Mouse (Mus musculus) gastrocnemius, postnatal 10 days (tissue): Measurements from ENCODE around the gene Mfsd5. TPM values are rescaled to one million over a fixed set of nuclear protein-coding genes. Genes with fewer than 3 reads are reported as not detected.

Experiments used
- DNase-seq: peaks from one replicate; pipeline ENCODE4 v3.0.0; 2021; ENCODE audit warnings: mixed read lengths
- total RNA-seq, 2 experiments: library from RNA; stranded (reverse); gene quantifications; 2 replicates each; pipeline ENCODE4 v1.2.3; 2021

The Mfsd5 gene
- total RNA-seq, 2 experiments from 2014 or later, result 16.1 to 17.6 TPM

DNA sequence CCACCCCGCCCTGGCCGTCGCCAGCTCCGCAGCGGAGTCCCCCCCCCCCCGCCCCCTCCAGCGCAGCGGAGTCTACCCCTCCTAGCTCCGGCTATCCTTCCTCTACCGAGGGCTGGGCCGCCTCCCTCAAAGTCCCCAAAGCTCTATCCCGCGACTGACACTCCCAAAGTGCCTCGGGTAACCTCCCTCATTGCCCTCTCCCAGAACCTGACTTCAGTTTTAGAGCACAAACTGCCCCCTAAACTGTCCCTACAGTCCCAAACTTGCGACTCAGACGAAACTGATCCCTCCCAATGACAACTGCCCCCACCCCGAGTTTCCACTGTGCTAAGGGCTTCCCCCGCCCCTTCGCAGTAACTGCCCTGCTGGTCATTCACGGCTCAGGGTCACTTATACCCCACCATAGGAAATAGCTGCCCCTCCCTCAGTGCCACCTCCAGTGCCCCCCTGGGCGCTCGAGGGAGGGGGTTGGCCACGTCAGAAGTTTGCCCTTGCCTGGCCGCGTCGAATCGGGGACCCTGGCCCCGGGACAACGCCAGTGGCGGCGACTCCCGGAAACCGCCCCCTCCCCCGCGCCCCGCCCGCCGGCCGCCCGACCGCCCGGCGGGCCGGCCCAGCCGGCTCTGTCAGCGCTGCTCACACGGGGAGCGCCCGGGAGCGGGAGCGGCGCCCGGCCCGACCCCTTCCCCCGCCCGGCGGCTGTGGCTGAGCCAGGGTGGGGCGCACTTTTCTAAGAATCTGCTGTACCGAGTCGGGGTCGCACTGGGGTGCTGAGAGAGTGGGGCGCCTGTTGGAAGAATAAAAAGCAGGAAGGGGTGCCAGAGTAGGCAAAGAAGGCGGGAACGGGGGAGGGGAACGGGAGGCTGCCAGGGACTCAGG, 31.8 kb upstream of the Mfsd5 start:
- peak; percentile 80 for DNase-seq

DNA sequence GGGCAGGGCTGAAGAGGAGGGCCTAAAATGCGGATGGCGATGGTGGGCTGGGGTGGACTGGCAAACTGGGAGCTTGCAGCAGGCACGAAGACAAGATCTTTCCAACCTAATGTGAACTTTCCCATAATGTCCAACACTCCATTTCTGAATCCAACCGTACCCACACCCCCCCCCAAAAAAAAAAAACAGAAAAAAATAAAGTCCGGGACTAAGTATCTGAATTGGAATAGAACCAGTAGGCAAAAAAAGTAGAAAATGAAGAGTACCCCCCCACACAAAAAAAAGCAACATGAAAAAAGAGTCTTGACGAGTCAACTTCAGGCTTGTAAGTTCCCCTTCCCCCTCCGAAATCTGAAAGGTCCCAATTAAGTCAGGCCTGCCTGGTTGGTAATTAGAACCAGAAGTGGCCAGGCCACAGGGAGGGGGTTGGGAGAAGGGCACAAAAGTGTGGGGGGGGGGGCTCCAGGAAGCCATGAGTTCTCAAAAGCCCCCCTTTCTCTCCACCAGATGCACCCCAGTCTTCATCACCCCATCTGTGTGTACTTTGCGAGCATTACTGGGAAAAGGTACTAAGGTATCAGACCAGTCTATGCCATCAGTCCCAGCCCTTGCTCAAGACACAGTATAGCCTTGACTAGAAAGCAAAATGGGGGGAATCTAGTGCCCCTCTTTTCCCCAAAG, 31.0 kb upstream of the Mfsd5 start:
- DNase-seq, result no peak

DNA sequence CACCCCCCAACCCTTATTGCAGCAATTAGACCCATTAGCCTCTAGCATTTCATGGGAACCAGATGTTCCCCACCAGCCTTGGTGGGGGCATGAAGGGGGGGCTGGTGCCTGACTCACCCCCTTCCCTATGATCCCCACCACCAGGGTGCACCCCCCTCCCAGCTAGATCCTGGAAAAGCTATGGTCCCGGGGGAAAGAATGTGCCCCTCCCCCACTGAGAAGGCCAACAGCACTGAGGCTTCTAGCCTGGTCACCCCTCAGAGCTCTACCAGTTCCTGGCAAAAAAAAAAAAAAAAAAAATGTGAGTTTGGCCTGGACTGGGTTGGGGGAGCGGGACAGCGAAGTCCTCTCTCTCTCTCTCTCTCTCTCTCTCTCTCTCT, 30.5 kb upstream of the Mfsd5 start:
- DNase-seq, result no peak

DNA sequence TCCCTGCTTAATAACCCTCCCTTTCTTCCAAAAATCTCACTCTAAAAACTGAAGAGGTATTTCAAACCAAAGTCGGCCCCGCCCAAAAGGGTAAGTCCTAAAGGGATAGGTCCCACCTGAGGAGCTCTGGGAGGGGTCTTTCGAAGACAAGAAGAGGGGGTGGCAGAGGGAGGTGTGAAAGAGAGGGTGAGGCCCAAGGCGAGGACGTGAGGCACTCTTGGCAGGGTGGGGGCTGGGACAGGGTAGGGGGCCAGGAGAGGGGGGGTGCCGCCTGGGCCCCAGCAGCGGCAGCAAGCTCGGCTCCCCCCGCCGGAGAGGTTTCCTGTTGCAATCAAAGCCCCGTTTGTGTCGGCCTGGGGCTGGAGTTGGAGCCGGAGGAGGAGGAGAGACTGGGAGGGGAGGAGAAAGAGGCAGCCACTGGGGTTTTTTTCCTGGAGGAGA, 30.0 kb upstream of the Mfsd5 start:
- peak; percentile 38 for DNase-seq

DNA sequence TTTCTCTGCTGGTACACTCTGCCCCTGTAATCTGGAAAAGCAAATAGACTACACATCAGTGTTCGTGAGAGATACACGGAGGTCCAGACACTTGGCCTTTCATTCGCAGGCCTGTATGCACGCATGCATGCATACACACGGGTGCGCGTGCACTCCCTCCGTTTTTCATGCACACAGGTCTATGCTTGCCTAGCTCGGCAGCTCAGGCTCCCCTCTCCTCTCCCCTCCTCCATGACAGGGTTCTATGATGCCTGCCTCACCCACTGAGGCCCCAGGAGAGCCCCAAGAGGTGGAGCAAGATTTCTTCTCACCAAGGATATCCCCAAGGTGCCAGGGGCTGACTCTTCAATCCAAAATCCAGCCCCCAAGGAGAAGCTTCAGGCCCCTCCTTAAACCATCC, 29.3 kb upstream of the Mfsd5 start:
- DNase-seq, result no peak

DNA sequence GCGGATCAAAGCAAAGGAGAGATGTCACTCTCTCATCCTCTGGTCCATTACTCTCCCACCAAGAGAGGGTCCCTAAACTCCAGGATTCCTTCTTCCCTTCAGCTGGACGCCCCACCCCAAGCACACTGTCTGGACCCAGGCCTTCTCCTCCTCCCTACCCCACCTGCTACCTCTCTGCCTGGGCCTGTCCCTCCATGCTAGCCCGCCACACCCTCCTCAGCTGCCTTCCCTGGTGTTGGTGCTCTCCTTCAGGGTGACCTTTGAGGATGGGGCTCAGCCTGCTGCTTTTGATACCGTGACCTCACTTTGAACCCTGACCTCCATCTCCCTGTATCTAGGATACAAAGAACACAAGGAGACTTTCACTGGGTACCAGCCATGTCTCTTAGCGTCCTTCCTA, 28.7 kb upstream of the Mfsd5 start:
- no peak for DNase-seq

DNA sequence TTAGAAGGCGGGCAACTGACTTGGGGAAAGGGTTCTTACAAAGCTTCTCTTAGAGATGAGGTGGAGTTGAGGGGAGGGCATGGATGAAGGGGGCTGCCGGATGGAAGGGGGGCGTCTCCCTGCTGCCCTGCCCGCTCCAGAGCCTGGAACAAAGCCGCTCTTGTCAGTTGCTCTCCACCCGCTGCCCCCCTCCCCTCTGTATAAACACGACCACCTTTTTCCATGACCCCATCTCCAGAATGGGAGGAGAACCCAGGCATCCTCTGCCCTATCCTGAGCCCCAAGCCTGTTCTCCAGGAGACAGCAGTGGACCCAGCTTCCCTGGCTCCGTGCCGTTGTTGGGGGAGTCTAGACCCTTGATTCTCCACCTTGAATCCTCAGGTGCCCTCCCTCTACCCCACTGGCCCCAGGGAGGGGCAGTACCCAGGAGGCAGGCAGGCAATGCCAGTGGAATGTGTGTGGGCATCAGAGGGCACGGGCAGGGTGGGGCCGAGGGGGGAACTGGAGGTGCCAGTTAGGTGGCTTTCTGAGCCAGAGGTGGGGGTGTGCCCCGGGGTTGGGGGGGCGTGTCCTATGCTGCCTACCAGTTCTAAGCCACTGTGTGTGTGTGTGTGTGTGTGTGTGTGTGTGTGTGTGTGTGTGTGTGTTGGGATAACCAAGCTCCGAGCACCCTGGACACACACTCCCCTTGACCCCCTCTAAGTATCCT, 23.6 kb upstream of the Mfsd5 start:
- no peak for DNase-seq

DNA sequence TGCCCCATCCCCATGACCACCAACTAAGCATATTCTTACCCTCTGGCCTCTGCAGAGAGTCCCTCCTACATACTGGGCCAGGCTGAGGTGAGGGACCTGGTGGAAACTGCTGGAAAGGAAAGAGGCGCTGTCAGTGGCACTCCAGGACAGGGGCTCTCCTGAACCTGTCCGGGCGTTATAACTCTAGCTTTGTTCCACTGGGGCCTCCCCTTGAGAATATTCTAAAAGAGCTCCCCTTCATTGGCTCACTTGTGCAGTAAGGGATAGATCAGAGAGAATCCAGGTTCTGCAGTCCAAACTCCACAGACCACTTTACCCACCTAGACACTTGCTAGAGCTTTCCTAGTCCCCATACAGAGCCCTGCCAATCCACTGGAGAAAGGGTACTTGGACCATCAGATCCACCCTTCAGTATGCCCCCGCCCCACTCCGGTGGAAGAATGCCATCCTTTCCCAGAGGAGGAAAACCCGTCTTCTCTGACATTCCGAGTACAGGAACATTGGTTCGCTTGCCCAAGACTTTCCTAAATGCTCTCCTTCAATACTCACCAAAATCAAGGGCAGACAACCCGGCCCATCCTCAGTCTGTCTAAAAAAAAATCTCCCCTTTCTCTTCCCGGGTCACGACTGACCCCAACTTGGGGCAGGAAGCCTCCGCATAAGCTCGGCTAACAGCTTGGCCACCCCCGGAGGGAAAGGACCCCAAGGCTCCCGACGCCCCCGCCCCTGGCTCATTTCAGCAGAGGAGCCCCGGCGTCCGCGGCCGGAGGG, 22.6 kb upstream of the Mfsd5 start:
- no peak for DNase-seq

DNA sequence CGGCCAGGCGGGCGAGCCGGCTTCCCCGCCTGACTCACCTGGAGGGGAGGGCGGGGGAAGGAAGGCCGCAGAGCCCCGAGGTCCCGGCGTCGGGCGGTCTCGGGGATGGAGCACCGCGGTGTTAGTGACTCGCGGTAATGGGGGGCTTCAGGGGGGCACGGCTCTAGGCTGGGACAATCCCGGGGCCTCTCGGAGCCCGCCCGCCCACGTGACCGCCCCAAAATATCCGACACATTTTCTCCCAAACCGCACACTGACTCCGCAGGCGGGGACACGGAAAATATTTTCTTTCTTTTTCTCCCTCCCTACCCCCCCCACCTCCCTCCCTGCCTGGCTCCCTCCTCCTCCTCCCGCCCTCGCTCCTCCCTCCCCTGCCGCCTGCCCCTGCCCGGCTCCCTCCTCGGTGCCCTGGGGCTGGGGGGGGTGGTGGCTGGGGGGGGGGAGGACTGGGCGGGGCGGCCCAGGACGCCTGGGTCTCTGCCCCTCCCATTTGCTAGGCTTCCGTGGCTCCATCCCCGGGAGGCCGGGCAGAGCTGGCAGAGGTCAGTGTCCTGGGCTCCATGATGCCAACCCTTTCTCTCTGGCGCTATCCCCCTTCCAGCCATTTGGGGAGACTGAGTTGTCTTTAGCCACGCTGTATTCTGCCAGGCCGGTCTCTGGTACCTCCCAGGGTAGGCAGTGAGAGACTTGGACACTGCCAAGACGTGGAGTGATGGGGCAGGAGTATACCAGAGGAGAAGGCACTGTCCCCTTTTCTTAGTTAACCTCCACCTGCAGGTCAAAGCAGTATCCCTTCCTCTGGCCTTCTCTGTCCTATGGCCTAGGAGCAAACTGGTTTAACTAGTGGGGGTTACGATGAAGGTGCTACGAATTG, 21.8 kb upstream of the Mfsd5 start, which contains the start of gene Rarg:
Gene Rarg (minus strand): TSS at position 316 of the 874 bp plus-strand sequence.
- peak; percentile 44 for DNase-seq

DNA sequence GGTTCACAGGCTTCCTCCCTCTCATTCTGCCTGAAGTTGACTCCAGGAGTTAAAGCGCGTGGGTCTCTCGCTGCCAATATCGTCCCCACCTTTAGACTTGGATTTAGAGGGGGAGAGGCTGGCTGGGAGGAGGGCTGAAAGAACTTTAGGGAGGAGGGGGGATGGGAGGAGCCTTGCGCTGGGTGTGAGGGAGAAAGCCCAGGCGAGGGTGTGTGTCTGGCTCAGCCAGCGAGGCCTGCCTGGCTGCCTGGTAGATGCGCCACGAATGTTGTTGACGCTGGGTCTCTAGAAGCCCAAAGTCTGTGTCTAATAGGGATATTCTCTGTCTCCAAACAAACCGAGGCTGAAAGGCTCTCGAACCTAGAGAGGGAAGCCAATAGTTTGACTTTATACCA, 21.2 kb upstream of the Mfsd5 start:
- peak; percentile 52 for DNase-seq

DNA sequence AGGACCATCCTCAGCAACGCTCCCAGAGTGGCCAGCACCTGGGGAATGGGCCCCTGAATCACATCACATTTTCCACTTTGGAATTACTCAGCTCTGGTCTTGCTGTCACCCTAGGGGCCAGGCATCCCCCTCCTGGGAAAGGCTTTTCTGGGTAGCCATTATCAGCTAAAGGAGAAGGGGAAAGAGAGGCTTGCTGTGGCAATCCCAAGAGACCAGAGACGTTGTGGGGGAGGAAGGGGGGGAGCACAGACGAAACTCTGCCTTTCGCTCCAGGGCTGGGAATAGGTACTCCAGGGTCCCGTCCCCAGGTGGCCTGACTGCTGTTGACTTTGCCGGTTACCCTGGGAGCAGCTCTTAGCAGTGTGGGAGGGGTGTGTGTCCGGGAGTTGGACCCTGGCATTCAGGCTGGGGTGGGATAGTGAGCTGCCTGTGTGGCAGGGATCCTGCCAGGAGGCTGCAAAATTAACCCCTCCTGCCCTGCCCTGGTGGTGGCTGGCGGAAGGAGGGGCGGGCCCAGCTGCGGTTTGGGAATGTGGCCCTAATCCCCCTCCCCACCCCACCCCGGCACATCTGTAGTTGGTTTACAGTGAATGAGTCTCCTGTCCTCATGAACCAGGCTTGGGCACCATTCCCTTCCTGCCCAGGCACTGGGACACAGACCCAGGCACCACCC, 20.5 kb upstream of the Mfsd5 start:
- no peak for DNase-seq

DNA sequence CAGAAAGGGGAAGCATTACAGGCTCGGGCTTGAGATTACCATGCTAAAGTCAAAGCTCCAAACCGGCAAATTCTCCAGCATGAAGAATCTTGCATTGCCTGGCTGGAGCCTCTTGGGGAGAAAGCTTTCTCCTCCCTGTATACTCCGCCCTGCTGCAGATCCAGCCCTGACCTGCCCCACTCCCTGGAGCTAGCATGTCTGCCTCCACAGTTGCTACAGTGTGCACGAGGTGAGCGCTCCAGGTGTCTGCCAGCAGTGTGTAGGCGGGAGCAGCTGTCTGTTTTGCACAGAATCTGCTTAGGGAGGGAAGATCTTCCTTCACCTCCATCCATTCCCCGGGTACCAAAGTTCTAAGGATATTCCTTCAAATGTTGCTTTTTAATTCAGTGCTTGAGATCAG, 16.7 kb upstream of the Mfsd5 start:
- DNase-seq, result no peak

DNA sequence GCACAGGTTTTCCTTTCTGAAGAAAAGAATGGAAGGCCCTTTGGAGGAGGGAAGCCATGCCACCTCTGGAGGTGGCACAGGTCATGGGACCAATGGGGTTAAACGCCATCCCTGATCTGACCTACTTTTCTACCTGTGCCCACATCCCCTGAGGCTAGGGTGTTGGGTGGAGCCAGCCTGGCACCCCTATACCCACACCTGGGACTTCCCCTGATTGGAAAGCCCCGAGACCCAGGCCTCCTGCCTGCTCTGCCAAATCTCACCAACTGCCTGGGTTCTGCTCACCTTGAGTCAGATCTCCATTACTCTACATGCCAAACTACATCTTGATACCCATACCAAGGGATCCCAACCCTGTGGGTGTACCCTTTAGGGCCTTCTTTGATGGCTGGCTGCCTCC, 16.2 kb upstream of the Mfsd5 start:
- DNase-seq, result no peak

DNA sequence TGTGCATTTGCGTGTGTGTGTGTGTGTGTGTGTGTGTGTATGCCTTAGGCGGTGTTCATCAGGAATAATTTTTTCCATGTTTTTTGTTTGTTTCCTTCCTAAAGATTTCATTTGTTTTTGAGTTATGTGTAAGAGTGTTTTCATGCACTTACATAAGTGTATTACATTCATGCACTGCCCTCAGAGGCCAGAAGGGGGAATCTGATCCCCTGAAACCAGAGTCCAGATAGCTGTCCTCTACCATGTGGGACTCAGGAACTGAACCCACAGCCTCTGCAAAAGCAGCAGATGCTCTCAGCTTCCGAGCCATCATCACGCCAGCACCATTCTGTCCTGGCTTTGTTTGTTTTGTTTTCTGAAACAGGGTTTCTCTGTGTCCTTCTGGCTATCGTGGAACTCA, 13.7 kb upstream of the Mfsd5 start:
- no peak for DNase-seq

DNA sequence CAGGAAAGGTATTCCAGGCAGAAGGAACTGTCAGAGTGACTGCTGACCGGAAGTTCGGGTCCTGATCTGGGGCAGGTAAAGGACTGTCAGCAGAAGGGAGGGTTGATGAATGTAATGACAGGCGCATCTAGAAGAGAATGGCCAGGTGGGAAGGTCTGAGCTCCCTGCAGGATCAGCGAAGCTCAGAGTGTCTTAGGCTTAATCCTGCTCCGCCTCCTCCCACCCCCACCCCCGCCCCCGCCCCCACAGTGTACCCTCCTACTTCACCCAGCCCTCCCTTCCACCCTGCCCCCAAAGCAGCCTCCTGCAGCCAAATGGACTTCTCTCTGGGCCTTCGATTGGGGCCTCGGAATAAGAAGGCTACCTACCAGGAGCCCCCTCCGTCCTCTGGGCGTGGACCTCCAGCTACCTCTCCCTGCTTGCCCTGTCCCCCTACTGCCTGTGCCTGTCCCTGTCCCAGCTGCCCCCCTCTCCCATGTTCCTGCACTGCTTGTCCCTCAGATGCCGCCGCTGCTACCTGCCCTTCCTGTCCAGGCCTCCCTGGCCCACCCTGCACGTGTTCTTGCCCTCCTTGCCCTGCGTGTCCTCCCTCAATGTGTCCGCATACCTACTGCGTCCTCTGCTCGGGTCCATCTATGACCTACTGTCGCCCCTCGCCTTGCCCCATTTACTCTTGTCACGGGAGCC, 8.8 kb upstream of the Mfsd5 start, which contains the start of gene Gm9918:
Gene Gm9918 (plus strand): TSS at position 290 of the 687 bp plus-strand sequence.
- no peak for DNase-seq

DNA sequence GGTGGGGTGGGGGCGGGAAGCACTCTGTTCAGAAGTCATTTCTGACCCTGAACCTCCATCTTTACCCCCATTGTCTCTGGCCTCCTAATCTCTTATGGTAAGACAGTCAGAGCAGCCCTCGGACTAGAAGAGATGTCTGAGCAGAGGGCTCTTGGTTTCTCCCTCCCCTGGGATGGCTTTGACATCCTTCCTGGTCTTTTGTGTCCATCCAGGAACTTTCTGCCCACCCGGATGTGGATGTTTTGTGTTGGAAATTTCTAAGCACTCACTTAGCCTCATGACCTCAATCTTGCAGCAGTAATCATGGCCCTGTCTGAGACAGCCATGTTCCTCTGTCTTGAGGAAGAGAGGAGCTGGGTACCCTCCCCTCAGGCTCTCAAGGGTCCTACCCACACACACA, 7.8 kb upstream of the Mfsd5 start:
- DNase-seq, result no peak

DNA sequence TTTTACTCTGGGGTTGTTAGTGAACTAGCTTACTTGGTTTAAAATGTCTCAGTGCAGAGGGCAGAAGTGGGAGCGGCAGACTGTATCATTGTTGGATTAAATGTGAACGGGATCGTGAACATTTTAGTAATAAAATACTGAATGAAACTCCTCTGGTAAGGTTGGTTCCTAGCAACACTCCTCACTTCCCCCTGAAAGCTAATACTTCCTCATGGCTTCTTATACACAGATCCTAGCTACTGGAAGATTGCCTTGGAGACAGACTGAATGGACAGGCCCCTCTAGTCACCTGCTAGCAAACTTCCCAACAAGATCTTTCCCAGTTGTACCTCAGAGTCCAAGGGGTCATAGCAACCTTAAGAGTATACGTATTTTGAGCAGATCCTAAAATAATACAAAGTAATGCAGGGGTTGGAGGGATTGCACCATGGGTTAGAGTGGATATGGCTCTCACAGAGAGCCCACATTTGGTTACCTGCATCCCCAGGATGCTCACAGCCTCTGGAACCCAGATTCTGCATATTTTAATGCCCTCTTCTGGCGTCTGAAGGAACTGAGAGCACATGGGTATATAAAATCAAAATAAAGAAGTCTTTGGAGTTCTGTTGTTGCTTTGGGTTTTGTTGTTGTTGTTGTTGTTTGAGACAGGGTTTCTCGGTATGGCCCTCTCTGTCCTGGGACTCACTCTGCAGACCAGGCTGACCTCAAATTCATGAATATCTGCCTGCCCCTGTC, 5.1 kb upstream of the Mfsd5 start:
- DNase-seq, result no peak

DNA sequence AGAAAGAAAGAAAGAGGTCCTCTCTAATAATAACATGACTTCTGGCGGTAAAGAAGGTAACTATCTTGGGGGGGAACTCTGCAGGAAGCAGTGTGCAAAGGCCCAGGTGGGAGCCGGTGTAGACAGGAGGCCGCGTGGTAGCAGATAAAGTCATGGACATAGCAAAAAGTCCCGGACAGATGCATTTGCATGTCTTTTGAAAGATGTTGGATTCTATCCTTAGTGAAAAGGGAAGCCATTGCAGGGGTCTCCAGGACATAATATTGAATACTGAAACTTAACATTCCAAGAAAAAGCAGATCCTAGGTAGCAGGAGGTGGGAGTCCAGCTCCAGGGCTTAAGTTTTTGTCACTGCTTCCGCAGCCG, 545 bp upstream of the Mfsd5 start:
- DNase-seq, result no peak
